Mouse (Mus musculus): ENCODE data around the gene Otog. TPM values are rescaled to one million over a fixed set of nuclear protein-coding genes. Genes with fewer than 3 reads are reported as not detected.

Otog gene
- total and polyA plus RNA-seq, 3 experiments, result 0.16 to 1.5 TPM; not detected in 1

Other genes with a start within 250 kb of the Otog start
- under 1 TPM; 0.14 to 0.66 TPM for gene Abcc6, start 210.7 kb upstream of the Otog start, total RNA-seq (2021)
- 0.19 and 0.30 TPM in 2 replicates for gene Abcc6, start 210.7 kb upstream of the Otog start, polyA plus RNA-seq (2012; rRNA removed)
- 10 to 100 TPM; 58.7 to 65.3 TPM for gene Nomo1, start 207.3 kb upstream of the Otog start, total RNA-seq (2021)
- 25.1 and 34.3 TPM in 2 replicates for gene Nomo1, start 207.3 kb upstream of the Otog start, polyA plus RNA-seq (2012; rRNA removed)
- gene Kcnj11, start 140.2 kb upstream of the Otog start, total RNA-seq (2021), result 1 to 10 TPM; 2.9 to 3.2 TPM
- gene Kcnj11, start 140.2 kb upstream of the Otog start, polyA plus RNA-seq (2012; rRNA removed), result 1.0 and 3.4 TPM in 2 replicates
- 1 to 10 TPM; 1.7 to 3.3 TPM for gene Abcc8, start 61.0 kb upstream of the Otog start, total RNA-seq (2021)
- 1.3 and 1.7 TPM in 2 replicates for gene Abcc8, start 61.0 kb upstream of the Otog start, polyA plus RNA-seq (2012; rRNA removed)
- gene Ush1c, start 2.5 kb upstream of the Otog start, total RNA-seq (2021), result 1 to 10 TPM; 1.6 to 1.8 TPM
- gene Ush1c, start 2.5 kb upstream of the Otog start, polyA plus RNA-seq (2012; rRNA removed), result 0.06 TPM in 1 of 2 replicates, not detected in the other
- gene Myod1, start 135.5 kb downstream of the Otog start, total RNA-seq (2021), result not detected
- gene Myod1, start 135.5 kb downstream of the Otog start, polyA plus RNA-seq (2012; rRNA removed), result not detected in 2 replicates
- gene Kcnc1, start 155.5 kb downstream of the Otog start, total RNA-seq (2021), result under 1 TPM; 0.28 to 0.37 TPM
- 0.75 and 0.76 TPM in 2 replicates for gene Kcnc1, start 155.5 kb downstream of the Otog start, polyA plus RNA-seq (2012; rRNA removed)

Data from adrenal gland, adult 2 months (tissue).